Mouse (Mus musculus): ENCODE measurements around the gene Plcd4. TPM values are rescaled to one million over a fixed set of nuclear protein-coding genes. Genes with fewer than 3 reads are reported as not detected.

Gene Plcd4
- total and polyA plus RNA-seq, 2 experiments from 2014 or later, result 5.3 to 6.0 TPM

- Histone ChIP-seq H3K4me3 (ENCODE audit: low read depth, low read length) (no peak overlapping the region), H3K36me3 (ENCODE audit: insufficient read depth) (peaks cover 47% of the 10 kb centered on the region), H3K27ac (ENCODE audit: low read depth, low read length) (no peak overlapping the region), H3K27me3 (ENCODE audit: insufficient read depth, low read length) (no peaks in the 10 kb centered on the region), H3K4me1 (ENCODE audit: insufficient read depth) (no peaks in the 10 kb centered on the region), H3K4me2 (ENCODE audit: low read depth) (no peak overlapping the region), H3K9ac (no peak overlapping the region), H3K9me3 (ENCODE audit: low read length) (no peaks in the 10 kb centered on the region)
- no peak for ATAC-seq
- no peak for DNase-seq
- no peak for TF ChIP-seq CTCF (IDR thresholded peaks at IDR 0.05; ENCODE audit: low read depth)
These were observed 22.8 kb upstream of the Plcd4 start for GRCm38 (mm10) chr1:74519875-74520274.

GRCm38 (mm10) chr1:74524746-74525145 is 17.9 kb upstream of the Plcd4 start:
- no peak for TF ChIP-seq CTCF (IDR thresholded peaks at IDR 0.05; ENCODE audit: low read depth)
- DNase-seq (no peak), ATAC-seq (no peak)
- H3K27me3 ChIP-seq (ENCODE audit: insufficient read depth, low read length), result no peaks in the 10 kb centered on the region
- H3K9ac ChIP-seq, result no peak overlapping the region
- H3K4me2 ChIP-seq (ENCODE audit: low read depth), result no peak overlapping the region
- H3K27ac ChIP-seq (ENCODE audit: low read depth, low read length), result no peak overlapping the region
- WGBS, result 95% methylated on average over 4 of the region's 4 CpGs
- H3K4me1 ChIP-seq (ENCODE audit: insufficient read depth), result no peaks in the 10 kb centered on the region
- no peaks in the 10 kb centered on the region for H3K9me3 ChIP-seq (ENCODE audit: low read length)
- H3K4me3 ChIP-seq (ENCODE audit: low read depth, low read length), result no peak overlapping the region
- H3K36me3 ChIP-seq (ENCODE audit: insufficient read depth), result peaks cover 77% of the 10 kb centered on the region

GRCm38 (mm10) chr1:74528589-74528988 is 14.1 kb upstream of the Plcd4 start:
- ATAC-seq (no peak), DNase-seq (no peak)
- Histone ChIP-seq H3K4me3 (ENCODE audit: low read depth, low read length) (no peak overlapping the region), H3K9me3 (ENCODE audit: low read length) (no peaks in the 10 kb centered on the region), H3K9ac (no peak overlapping the region), H3K27me3 (ENCODE audit: insufficient read depth, low read length) (no peaks in the 10 kb centered on the region), H3K36me3 (ENCODE audit: insufficient read depth) (peaks cover 74% of the 10 kb centered on the region), H3K4me1 (ENCODE audit: insufficient read depth) (no peaks in the 10 kb centered on the region), H3K27ac (ENCODE audit: low read depth, low read length) (no peak overlapping the region), H3K4me2 (ENCODE audit: low read depth) (no peak overlapping the region)
- no peak for TF ChIP-seq CTCF (IDR thresholded peaks at IDR 0.05; ENCODE audit: low read depth)
- 93% methylated on average over 7 of the region's 7 CpGs for WGBS

- Histone ChIP-seq H3K27ac (ENCODE audit: low read depth, low read length) (0 out of 2 replicates have a peak overlapping the region, but pooled peaks have one; percentile 21), H3K27me3 (ENCODE audit: insufficient read depth, low read length) (no peaks in the 10 kb centered on the region), H3K36me3 (ENCODE audit: insufficient read depth) (no peaks in the 10 kb centered on the region), H3K4me2 (ENCODE audit: low read depth) (no peak overlapping the region), H3K9ac (no peak overlapping the region), H3K4me3 (ENCODE audit: low read depth, low read length) (no peak overlapping the region), H3K4me1 (ENCODE audit: insufficient read depth) (peaks cover 6% of the 10 kb centered on the region; the same call in 1 of the 2 replicates), H3K9me3 (ENCODE audit: low read length) (no peaks in the 10 kb centered on the region)
- no peak for TF ChIP-seq CTCF (IDR thresholded peaks at IDR 0.05; ENCODE audit: low read depth)
- ATAC-seq (peak; percentile 64), DNase-seq (peak; percentile 55)
These were observed 4.0 kb upstream of the Plcd4 start for GRCm38 (mm10) chr1:74538650-74539049.

- no peak within 1 kb of the TSS for H3K27ac ChIP-seq (ENCODE audit: low read depth, low read length)
- H3K9me3 ChIP-seq (ENCODE audit: low read length), result no peaks in the 10 kb centered on the region
- 30% methylated on average over 4 of the region's 4 CpGs for WGBS
- no peaks in the 10 kb centered on the region for H3K27me3 ChIP-seq (ENCODE audit: insufficient read depth, low read length)
- H3K4me2 ChIP-seq (ENCODE audit: low read depth), result peak within 1 kb of the TSS; percentile 40
- H3K9ac ChIP-seq, result peak within 1 kb of the TSS; percentile 40; the same call in 1 of the 2 replicates
- TF ChIP-seq CTCF (IDR thresholded peaks at IDR 0.05; ENCODE audit: low read depth), result no peak
- H3K36me3 ChIP-seq (ENCODE audit: insufficient read depth), result no peaks in the 10 kb centered on the region
- H3K4me3 ChIP-seq (ENCODE audit: low read depth, low read length), result peak within 1 kb of the TSS; percentile 16; the same call in 1 of the 2 replicates
- no peak for DNase-seq
- ATAC-seq, result no peak
- peaks cover 6% of the 10 kb centered on the region; the same call in 1 of the 2 replicates for H3K4me1 ChIP-seq (ENCODE audit: insufficient read depth)
These were observed 1.5 kb downstream of the Plcd4 start, which contains the start of gene Usp37 for GRCm38 (mm10) chr1:74544184-74544583. TSS of gene Usp37 (minus strand) at chr1:74544284.

- no peak for TF ChIP-seq CTCF (IDR thresholded peaks at IDR 0.05; ENCODE audit: low read depth)
- no peak overlapping the region for H3K9ac ChIP-seq
- H3K9me3 ChIP-seq (ENCODE audit: low read length), result no peaks in the 10 kb centered on the region
- WGBS, result 89% methylated on average over 5 of the region's 5 CpGs
- H3K4me2 ChIP-seq (ENCODE audit: low read depth), result no peak overlapping the region
- no peaks in the 10 kb centered on the region for H3K4me1 ChIP-seq (ENCODE audit: insufficient read depth)
- no peak overlapping the region for H3K27ac ChIP-seq (ENCODE audit: low read depth, low read length)
- H3K27me3 ChIP-seq (ENCODE audit: insufficient read depth, low read length), result no peaks in the 10 kb centered on the region
- peaks cover 10% of the 10 kb centered on the region for H3K36me3 ChIP-seq (ENCODE audit: insufficient read depth)
- ATAC-seq, result no peak
- H3K4me3 ChIP-seq (ENCODE audit: low read depth, low read length), result no peak overlapping the region
- DNase-seq, result no peak
These were observed 16.4 kb downstream of the Plcd4 start for GRCm38 (mm10) chr1:74559061-74559460.

GRCm38 (mm10) chr1:74565834-74566233 is 23.1 kb downstream of the Plcd4 start:
- no peak for DNase-seq
- Histone ChIP-seq H3K36me3 (ENCODE audit: insufficient read depth) (peaks cover 72% of the 10 kb centered on the region), H3K4me2 (ENCODE audit: low read depth) (no peak overlapping the region), H3K27ac (ENCODE audit: low read depth, low read length) (no peak overlapping the region), H3K9me3 (ENCODE audit: low read length) (no peaks in the 10 kb centered on the region), H3K27me3 (ENCODE audit: insufficient read depth, low read length) (no peaks in the 10 kb centered on the region), H3K4me1 (ENCODE audit: insufficient read depth) (no peaks in the 10 kb centered on the region), H3K9ac (no peak overlapping the region), H3K4me3 (ENCODE audit: low read depth, low read length) (no peak overlapping the region)
- 82% methylated on average over 6 of the region's 6 CpGs for WGBS
- ATAC-seq, result no peak
- TF ChIP-seq CTCF (IDR thresholded peaks at IDR 0.05; ENCODE audit: low read depth), result no peak

Measured in forebrain, postnatal 0 days (tissue).